Mouse (Mus musculus): ENCODE data around the gene 6030498E09Rik. TPM values are rescaled to one million over a fixed set of nuclear protein-coding genes. Genes with fewer than 3 reads are reported as not detected.

6030498E09Rik gene
- not detected for total RNA-seq (2021)
- long read RNA-seq, experiment 1, result 0 reads
- long read RNA-seq, experiment 2, result 0 reads

DNA sequence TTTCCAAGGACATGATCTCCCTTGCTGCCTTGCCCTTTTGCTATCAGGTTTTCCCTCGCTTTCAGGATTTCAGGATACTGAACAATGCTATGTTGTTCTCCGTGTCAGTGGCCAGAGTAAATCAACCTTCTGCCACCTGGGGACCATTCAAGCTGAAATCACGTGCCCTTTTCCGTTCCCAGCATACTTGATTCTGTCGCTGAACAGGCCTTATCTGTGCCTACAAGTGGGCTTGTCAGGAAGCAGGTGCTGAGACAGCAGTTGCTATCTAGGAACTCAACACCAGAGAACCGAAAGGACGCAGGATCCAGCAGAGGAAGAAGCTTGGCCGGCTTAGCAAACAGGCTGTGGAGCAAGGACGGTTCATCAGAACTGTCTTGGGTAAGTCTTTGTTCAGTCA is at the start of gene 6030498E09Rik:
Gene 6030498E09Rik, plus strand, starts transcription at position 194 of the 400 bp plus-strand sequence.
- peak; percentile 0 to 2 for DNase-seq

- no peak for DNase-seq
These were observed 42.4 kb upstream of the 6030498E09Rik start for GRCm38 (mm10) chrX:38730081-38730480.

GRCm38 (mm10) chrX:38730639-38731038 is 41.8 kb upstream of the 6030498E09Rik start:
- peak in 1 of 2 experiments; percentile 0 for DNase-seq

GRCm38 (mm10) chrX:38733683-38734082 is 38.8 kb upstream of the 6030498E09Rik start:
- DNase-seq, result no peak

DNA sequence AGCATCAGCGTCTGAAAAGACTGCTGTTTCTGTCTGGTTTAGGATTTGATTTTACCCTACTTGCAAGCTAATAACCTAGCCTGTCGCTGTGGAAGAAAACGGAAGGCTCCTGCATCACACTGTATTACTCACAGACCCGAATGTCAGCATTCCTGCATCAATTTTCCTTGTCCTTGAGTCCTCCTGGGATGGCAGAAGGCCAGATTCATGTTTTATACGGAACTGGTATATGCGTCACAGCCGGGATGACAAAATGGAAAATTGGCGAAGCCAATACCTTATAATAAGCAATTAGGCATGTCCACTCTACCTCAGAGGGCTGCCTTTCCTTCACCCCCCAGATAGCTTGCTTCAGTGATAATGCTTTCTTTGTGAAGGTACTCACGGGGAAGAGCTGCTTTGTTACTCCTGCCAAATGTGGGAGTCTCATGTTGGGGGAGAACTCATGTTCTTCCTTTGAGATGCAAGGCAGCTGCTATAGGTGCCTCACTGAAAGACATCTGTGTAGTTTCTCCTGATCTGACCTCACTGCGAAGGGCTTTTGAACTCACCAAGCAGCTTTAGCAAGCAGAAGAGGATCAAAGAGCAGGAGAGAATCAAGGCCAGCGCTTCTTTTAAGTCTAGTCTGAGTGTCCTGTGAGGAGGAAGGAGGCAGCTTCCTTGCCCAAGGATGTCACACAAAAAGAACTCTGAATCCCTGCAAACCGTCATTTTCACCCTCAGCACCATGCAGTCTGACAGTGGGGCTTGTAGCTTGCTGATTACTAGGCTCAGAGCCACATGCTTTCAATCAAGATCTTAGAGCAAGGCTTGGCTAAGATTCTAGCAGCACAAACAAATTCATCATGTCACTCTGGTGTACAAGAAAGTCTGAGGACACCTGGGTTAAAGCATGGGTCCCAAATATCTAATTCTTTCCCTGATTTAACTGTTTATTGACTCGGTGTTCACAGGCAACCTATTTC is 37.3 kb upstream of the 6030498E09Rik start:
- no peak for DNase-seq

GRCm38 (mm10) chrX:38771453-38771852 is 1.0 kb upstream of the 6030498E09Rik start:
- no peak for DNase-seq

GRCm38 (mm10) chrX:38771886-38772285 is 585 bp upstream of the 6030498E09Rik start:
- DNase-seq, result peak; percentile 1 to 13

GRCm38 (mm10) chrX:38794373-38794772 is 21.9 kb downstream of the 6030498E09Rik start:
- DNase-seq, result no peak

- no peak for DNase-seq
These were observed 41.5 kb downstream of the 6030498E09Rik start for GRCm38 (mm10) chrX:38813934-38814333.

GRCm38 (mm10) chrX:38816841-38817240 is 44.4 kb downstream of the 6030498E09Rik start:
- no peak for DNase-seq

DNA sequence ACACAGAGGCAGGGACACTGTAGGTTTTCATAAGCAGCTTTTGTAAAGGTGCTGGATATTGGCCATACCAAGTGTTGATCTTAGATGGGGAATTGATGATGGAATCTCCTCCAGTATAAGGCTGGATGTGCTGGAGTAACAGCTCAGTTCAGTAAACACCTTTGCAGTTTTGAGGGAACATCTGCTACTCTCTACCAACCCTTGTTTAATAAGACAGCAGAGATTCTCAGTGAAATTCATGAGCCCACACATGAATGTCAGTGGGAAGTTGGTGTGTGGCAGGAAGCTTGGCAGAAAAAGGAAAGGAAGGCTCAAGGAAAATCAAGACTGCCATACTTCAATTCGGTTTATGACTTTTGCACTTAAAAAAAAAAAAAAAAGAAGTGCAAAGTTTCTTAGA is 186.1 kb downstream of the 6030498E09Rik start:
- DNase-seq, result no peak

- DNase-seq, result no peak
These were observed 223.8 kb downstream of the 6030498E09Rik start for GRCm38 (mm10) chrX:38996265-38996664.

Small RNA genes within 50 kb of the gene (microRNA-seq; reads per million reads assigned to microRNA genes)
- 0 reads per million in 2 experiments for gene Gm25642

Other genes starting within 250 kb of the 6030498E09Rik start
- 10 to 100 TPM; 12.1 to 13.4 TPM for gene Cul4b, start 196.5 kb upstream of the 6030498E09Rik start, total RNA-seq (2021)
- 10 to 100 TPM; 38.2 to 44.1 TPM for gene Mcts1, start 172.1 kb upstream of the 6030498E09Rik start, total RNA-seq (2021)
- gene C1galt1c1, start 137.6 kb upstream of the 6030498E09Rik start, total RNA-seq (2021), result 10 to 100 TPM; 10.0 to 13.3 TPM